Mouse (Mus musculus): ENCODE measurements around the gene 4930452B06Rik. TPM values are rescaled to one million over a fixed set of nuclear protein-coding genes. Genes with fewer than 3 reads are reported as not detected.

Gene 4930452B06Rik
- polyA plus RNA-seq, 1 experiment from 2014 or later: 12.3 TPM

GRCm38 (mm10) chr14:8441623-8442022 is 224.4 kb downstream of the 4930452B06Rik start:
- Histone ChIP-seq H3K27ac (replicated peaks; ENCODE audit: low read depth, low read length) (no peak overlapping the region), H3K9ac (ENCODE audit: low read length) (no peak overlapping the region), H3K4me1 (ENCODE audit: control insufficient read depth, insufficient read depth, low read length) (0 out of 2 replicates have a peak, but pooled peaks cover 2% of the 10 kb centered on the region), H3K36me3 (ENCODE audit: control insufficient read depth, insufficient read depth, low read length) (no peaks in the 10 kb centered on the region), H3K4me3 (ENCODE audit: low read depth, low read length) (no peak overlapping the region), H3K9me3 (ENCODE audit: control insufficient read depth, low read length) (no peaks in the 10 kb centered on the region), H3K4me2 (ENCODE audit: low read depth, severe bottlenecking) (no peak overlapping the region), H3K27me3 (ENCODE audit: control insufficient read depth, insufficient read depth, low read length) (no peaks in the 10 kb centered on the region)
- no peak for DNase-seq (ENCODE audit: low spot score)
- no peak for ATAC-seq (ENCODE audit: insufficient number of reproducible peaks, low FRiP score, low TSS enrichment, low read depth)
- WGBS: 44% methylated on average over 3 of the region's 3 CpGs

- no peaks in the 10 kb centered on the region for H3K4me1 ChIP-seq (ENCODE audit: control insufficient read depth, insufficient read depth, low read length)
- 66% methylated on average over 6 of the region's 6 CpGs for WGBS
- DNase-seq (ENCODE audit: low spot score) (no peak), ATAC-seq (ENCODE audit: insufficient number of reproducible peaks, low FRiP score, low TSS enrichment, low read depth) (no peak)
- H3K36me3 ChIP-seq (ENCODE audit: control insufficient read depth, insufficient read depth, low read length): no peaks in the 10 kb centered on the region
- H3K4me2 ChIP-seq (ENCODE audit: low read depth, severe bottlenecking): no peak overlapping the region
- H3K27me3 ChIP-seq (ENCODE audit: control insufficient read depth, insufficient read depth, low read length): no peaks in the 10 kb centered on the region
- H3K4me3 ChIP-seq (ENCODE audit: low read depth, low read length): no peak overlapping the region
- H3K9ac ChIP-seq (ENCODE audit: low read length): no peak overlapping the region
- no peaks in the 10 kb centered on the region for H3K9me3 ChIP-seq (ENCODE audit: control insufficient read depth, low read length)
- no peak overlapping the region for H3K27ac ChIP-seq (replicated peaks; ENCODE audit: low read depth, low read length)
These were observed 235.3 kb downstream of the 4930452B06Rik start for GRCm38 (mm10) chr14:8430611-8431230.

GRCm38 (mm10) chr14:8429767-8430166 is 236.3 kb downstream of the 4930452B06Rik start:
- no peak overlapping the region for H3K4me3 ChIP-seq (ENCODE audit: low read depth, low read length)
- no peak for DNase-seq (ENCODE audit: low spot score)
- H3K36me3 ChIP-seq (ENCODE audit: control insufficient read depth, insufficient read depth, low read length): no peaks in the 10 kb centered on the region
- 84% methylated on average over 2 of the region's 2 CpGs for WGBS
- H3K9ac ChIP-seq (ENCODE audit: low read length): no peak overlapping the region
- H3K27ac ChIP-seq (replicated peaks; ENCODE audit: low read depth, low read length): no peak overlapping the region
- no peaks in the 10 kb centered on the region for H3K27me3 ChIP-seq (ENCODE audit: control insufficient read depth, insufficient read depth, low read length)
- ATAC-seq (ENCODE audit: insufficient number of reproducible peaks, low FRiP score, low TSS enrichment, low read depth): no peak
- H3K9me3 ChIP-seq (ENCODE audit: control insufficient read depth, low read length): no peaks in the 10 kb centered on the region
- H3K4me1 ChIP-seq (ENCODE audit: control insufficient read depth, insufficient read depth, low read length): no peaks in the 10 kb centered on the region
- H3K4me2 ChIP-seq (ENCODE audit: low read depth, severe bottlenecking): no peak overlapping the region

- H3K9ac ChIP-seq (ENCODE audit: low read length): no peak overlapping the region
- no peak overlapping the region for H3K4me3 ChIP-seq (ENCODE audit: low read depth, low read length)
- ATAC-seq (ENCODE audit: insufficient number of reproducible peaks, low FRiP score, low TSS enrichment, low read depth) (no peak), DNase-seq (ENCODE audit: low spot score) (no peak)
- 0 out of 2 replicates have a peak, but pooled peaks cover 2% of the 10 kb centered on the region for H3K4me1 ChIP-seq (ENCODE audit: control insufficient read depth, insufficient read depth, low read length)
- H3K9me3 ChIP-seq (ENCODE audit: control insufficient read depth, low read length): no peaks in the 10 kb centered on the region
- H3K4me2 ChIP-seq (ENCODE audit: low read depth, severe bottlenecking): no peak overlapping the region
- H3K27me3 ChIP-seq (ENCODE audit: control insufficient read depth, insufficient read depth, low read length): no peaks in the 10 kb centered on the region
- no peak overlapping the region for H3K27ac ChIP-seq (replicated peaks; ENCODE audit: low read depth, low read length)
- 75% methylated on average over 3 of the region's 3 CpGs for WGBS
- no peaks in the 10 kb centered on the region for H3K36me3 ChIP-seq (ENCODE audit: control insufficient read depth, insufficient read depth, low read length)
These were observed 243.2 kb downstream of the 4930452B06Rik start for GRCm38 (mm10) chr14:8422833-8423232.

GRCm38 (mm10) chr14:8421199-8421787 is 244.7 kb downstream of the 4930452B06Rik start:
- H3K36me3 ChIP-seq (ENCODE audit: control insufficient read depth, insufficient read depth, low read length): no peaks in the 10 kb centered on the region
- H3K27ac ChIP-seq (replicated peaks; ENCODE audit: low read depth, low read length): no peak overlapping the region
- DNase-seq (ENCODE audit: low spot score): peak; percentile 36
- H3K4me3 ChIP-seq (ENCODE audit: low read depth, low read length): no peak overlapping the region
- no peaks in the 10 kb centered on the region for H3K9me3 ChIP-seq (ENCODE audit: control insufficient read depth, low read length)
- H3K4me1 ChIP-seq (ENCODE audit: control insufficient read depth, insufficient read depth, low read length): 0 out of 2 replicates have a peak, but pooled peaks cover 2% of the 10 kb centered on the region
- no peaks in the 10 kb centered on the region for H3K27me3 ChIP-seq (ENCODE audit: control insufficient read depth, insufficient read depth, low read length)
- 0 out of 2 replicates have a peak, but pooled peaks have one; percentile 28 for ATAC-seq (ENCODE audit: insufficient number of reproducible peaks, low FRiP score, low TSS enrichment, low read depth)
- 25% methylated on average over 10 of the region's 10 CpGs for WGBS
- peak overlapping the region; percentile 26; the same call in 1 of the 2 replicates for H3K4me2 ChIP-seq (ENCODE audit: low read depth, severe bottlenecking)
- no peak overlapping the region for H3K9ac ChIP-seq (ENCODE audit: low read length)

GRCm38 (mm10) chr14:8418610-8419009 is 247.4 kb downstream of the 4930452B06Rik start:
- 68% methylated on average over 3 of the region's 3 CpGs for WGBS
- no peak overlapping the region for H3K4me3 ChIP-seq (ENCODE audit: low read depth, low read length)

GRCm38 (mm10) chr14:8405946-8406345 is 260.1 kb downstream of the 4930452B06Rik start:
- Histone ChIP-seq H3K4me3 (ENCODE audit: low read depth, low read length) (no peak overlapping the region), H3K4me1 (ENCODE audit: control insufficient read depth, insufficient read depth, low read length) (no peaks in the 10 kb centered on the region), H3K4me2 (ENCODE audit: low read depth, severe bottlenecking) (no peak overlapping the region), H3K9ac (ENCODE audit: low read length) (no peak overlapping the region), H3K36me3 (ENCODE audit: control insufficient read depth, insufficient read depth, low read length) (no peaks in the 10 kb centered on the region), H3K27me3 (ENCODE audit: control insufficient read depth, insufficient read depth, low read length) (no peaks in the 10 kb centered on the region), H3K27ac (replicated peaks; ENCODE audit: low read depth, low read length) (no peak overlapping the region), H3K9me3 (ENCODE audit: control insufficient read depth, low read length) (no peaks in the 10 kb centered on the region)
- DNase-seq (ENCODE audit: low spot score) (no peak), ATAC-seq (ENCODE audit: insufficient number of reproducible peaks, low FRiP score, low TSS enrichment, low read depth) (no peak)
- 58% methylated on average over 6 of the region's 6 CpGs for WGBS

More at GRCm38 (mm10) chr14:8418610-8419009, 247.4 kb downstream of the 4930452B06Rik start:
- Histone ChIP-seq H3K27me3 (ENCODE audit: control insufficient read depth, insufficient read depth, low read length) (no peaks in the 10 kb centered on the region), H3K27ac (replicated peaks; ENCODE audit: low read depth, low read length) (no peak overlapping the region), H3K9me3 (ENCODE audit: control insufficient read depth, low read length) (no peaks in the 10 kb centered on the region), H3K4me1 (ENCODE audit: control insufficient read depth, insufficient read depth, low read length) (0 out of 2 replicates have a peak, but pooled peaks cover 2% of the 10 kb centered on the region), H3K36me3 (ENCODE audit: control insufficient read depth, insufficient read depth, low read length) (no peaks in the 10 kb centered on the region), H3K4me2 (ENCODE audit: low read depth, severe bottlenecking) (no peak overlapping the region), H3K9ac (ENCODE audit: low read length) (no peak overlapping the region)
- no peak for ATAC-seq (ENCODE audit: insufficient number of reproducible peaks, low FRiP score, low TSS enrichment, low read depth)
- no peak for DNase-seq (ENCODE audit: low spot score)

- Histone ChIP-seq H3K27me3 (ENCODE audit: control insufficient read depth, insufficient read depth, low read length) (no peaks in the 10 kb centered on the region), H3K36me3 (ENCODE audit: control insufficient read depth, insufficient read depth, low read length) (no peaks in the 10 kb centered on the region), H3K4me1 (ENCODE audit: control insufficient read depth, insufficient read depth, low read length) (no peaks in the 10 kb centered on the region), H3K27ac (replicated peaks; ENCODE audit: low read depth, low read length) (no peak overlapping the region), H3K4me3 (ENCODE audit: low read depth, low read length) (no peak overlapping the region), H3K4me2 (ENCODE audit: low read depth, severe bottlenecking) (no peak overlapping the region), H3K9ac (ENCODE audit: low read length) (no peak overlapping the region), H3K9me3 (ENCODE audit: control insufficient read depth, low read length) (no peaks in the 10 kb centered on the region)
- DNase-seq (ENCODE audit: low spot score): no peak
- 89% methylated on average over 3 of the region's 3 CpGs for WGBS
- ATAC-seq (ENCODE audit: insufficient number of reproducible peaks, low FRiP score, low TSS enrichment, low read depth): no peak
These were observed 262.7 kb downstream of the 4930452B06Rik start for GRCm38 (mm10) chr14:8403310-8403709.
